Mouse (Mus musculus): ENCODE measurements around the gene Clint1. TPM values are rescaled to one million over a fixed set of nuclear protein-coding genes. Genes with fewer than 3 reads are reported as not detected.

Clint1 gene
- polyA plus RNA-seq (2012; rRNA removed), result 21.8 and 27.2 TPM in 2 replicates

GRCm38 (mm10) chr11:45851516-45852123, at the start of gene Clint1:
Gene Clint1 (plus strand): TSS chr11:45852051.

GRCm38 (mm10) chr11:45944643-45945156, 92.8 kb downstream of the Clint1 start, which contains the start of gene Lsm11:
Gene Lsm11 (minus strand): TSS chr11:45944935.

GRCm38 (mm10) chr11:45955127-45955627, 103.3 kb downstream of the Clint1 start, which contains the start of gene Thg1l:
Gene Thg1l (minus strand): TSS chr11:45955494.

Other genes starting within 250 kb of the Clint1 start
- gene Lsm11, start 92.9 kb downstream of the Clint1 start, polyA plus RNA-seq (2012; rRNA removed), result 1.8 and 2.7 TPM in 2 replicates
- 0.91 and 1.4 TPM in 2 replicates for gene Thg1l, start 103.4 kb downstream of the Clint1 start, polyA plus RNA-seq (2012; rRNA removed)
- gene Sox30, start 128.3 kb downstream of the Clint1 start, polyA plus RNA-seq (2012; rRNA removed), result 0.03 and 0.05 TPM in 2 replicates
- 5.7 and 20.7 TPM in 2 replicates for gene Gm12166, start 200.3 kb downstream of the Clint1 start, polyA plus RNA-seq (2012; rRNA removed)
- 3.4 and 4.3 TPM in 2 replicates for gene Adam19, start 203.9 kb downstream of the Clint1 start, polyA plus RNA-seq (2012; rRNA removed)

All from stomach, adult 2 months (tissue).